Mouse (Mus musculus) cerebellum, adult 9-11 months (tissue): Measurements from ENCODE around the gene Klra9.
"Not testable (repeated sequence)": the region's sequence is repeated elsewhere in the genome, so short reads cannot be mapped to it uniquely, and the experiment has no call there.

ENCODE experiments used
- DNase-seq: peaks from one replicate; pipeline ENCODE4 v3.0.0; 2022

Klra9 gene

GRCm38 (mm10) chr6:130193012-130193411 lies at the start of gene Klra9:
Gene Klra9, minus strand, starts transcription at chr6:130193112.
- not testable (repeated sequence) for DNase-seq

DNA sequence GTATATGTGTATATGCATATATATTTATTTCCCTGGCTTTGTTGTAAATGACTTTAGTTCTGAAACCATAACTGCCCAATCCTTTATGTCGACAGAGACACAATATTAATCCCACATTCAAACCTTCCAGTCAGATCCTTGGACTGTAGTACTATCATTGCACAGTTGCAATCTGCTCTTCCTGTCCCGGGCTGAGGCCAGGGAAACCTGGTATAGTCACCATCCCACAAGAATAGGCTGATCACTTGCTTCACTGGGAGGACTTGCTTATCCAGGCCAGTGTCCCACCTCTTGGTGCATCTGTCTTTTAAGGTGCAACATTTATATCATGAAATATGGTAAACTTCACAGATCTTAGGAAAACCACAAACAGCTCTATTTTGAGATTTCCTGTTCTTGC lies 44.6 kb upstream of the Klra9 start:
- DNase-seq: no peak

- DNase-seq: no peak
These were observed 43.7 kb upstream of the Klra9 start for GRCm38 (mm10) chr6:130236635-130237034.

DNA sequence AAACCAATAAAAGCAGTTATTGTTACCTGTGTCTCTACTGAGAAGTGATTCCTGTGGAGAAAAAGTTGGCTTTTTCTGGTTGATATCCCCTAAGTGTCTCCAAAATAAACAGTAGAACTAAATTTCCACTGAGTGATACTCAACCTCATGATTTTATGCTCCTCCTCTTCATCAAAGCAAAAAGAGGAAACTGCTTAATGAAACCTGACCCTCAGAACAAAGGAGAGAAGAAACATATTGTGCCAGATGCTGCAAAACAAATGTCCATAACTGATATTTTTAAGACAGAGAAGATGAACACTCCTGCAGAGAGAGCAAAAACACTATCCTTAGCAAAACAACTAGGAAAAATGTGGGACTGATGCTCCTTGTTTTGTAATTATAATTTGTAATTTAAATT lies 40.3 kb upstream of the Klra9 start, which contains the start of gene Klra7:
Gene Klra7, minus strand, starts transcription at position 101 of the 400 bp plus-strand sequence.
- DNase-seq: no peak

GRCm38 (mm10) chr6:130197453-130197852 lies 4.5 kb upstream of the Klra9 start:
- not testable (repeated sequence) for DNase-seq

- not testable (repeated sequence) for DNase-seq
These were observed 63.1 kb downstream of the Klra9 start, which contains the start of gene Klra8 for GRCm38 (mm10) chr6:130129798-130130197. Gene Klra8, minus strand, starts transcription at chr6:130129898.
